Mouse (Mus musculus): ENCODE measurements around the gene Efcab8. TPM values are rescaled to one million over a fixed set of nuclear protein-coding genes. Genes with fewer than 3 reads are reported as not detected.

Gene Efcab8
- total and polyA plus RNA-seq, 3 experiments, result 0.08 to 0.42 (median 0.39) TPM

- no peak for DNase-seq (ENCODE audit: extremely low read depth)
Measured at GRCm38 (mm10) chr2:153750363-153750762, 29.4 kb upstream of the Efcab8 start.

GRCm38 (mm10) chr2:153762121-153762520, 17.6 kb upstream of the Efcab8 start:
- Histone ChIP-seq H3K4me3 (replicated peaks in 1 of 3; ENCODE audit: low read depth in 2 of 3, low read length in 2 of 3, poor library complexity in 1 of 3) (no peak overlapping the region), H3K9ac (ENCODE audit: insufficient read depth, low read depth) (no peak overlapping the region), H3K36me3 (replicated peaks in 1 of 2; ENCODE audit: control insufficient read depth in 1 of 2, insufficient read depth in 1 of 2, low read length in 1 of 2) (peaks cover 60 to 95% of the 10 kb centered on the region in 2 experiments), H3K27me3 (replicated peaks) (no peaks in the 10 kb centered on the region), H3K4me1 (ENCODE audit: control insufficient read depth in 1 of 2, insufficient read depth in 2 of 2) (peaks cover 15 to 48% of the 10 kb centered on the region in 2 experiments), H3K79me2 (replicated peaks; ENCODE audit: control insufficient read depth, extremely low read depth, insufficient read depth, poor library complexity, severe bottlenecking) (no peaks in the 10 kb centered on the region; the same call in 1 of the 2 replicates), H3K9me3 (replicated peaks; ENCODE audit: low read length) (no peaks in the 10 kb centered on the region), H3K4me2 (ENCODE audit: insufficient read depth, low read depth, poor library complexity, severe bottlenecking) (no peak overlapping the region), H3K27ac (ENCODE audit: insufficient read depth, low read depth) (no peak overlapping the region)
- DNase-seq (ENCODE audit: extremely low read depth), result peak; percentile 56
- in situ Hi-C loops (cut with MboI; ENCODE audit: low pct_ligation_motif_present, low pct_unique_long_range_greater_than_20kb, low sequenced_read_pairs), result no loop called here
- dilution Hi-C loops (cut with MboI; ENCODE audit: extremely low pct_ligation_motif_present, extremely low pct_unique_long_range_greater_than_20kb, low sequenced_read_pairs), result no loop called here
- no peak for TF ChIP-seq USF1 (IDR thresholded peaks at IDR 0.05; ENCODE audit: low read depth, low read length)
- no peak; the same call in 1 of the 2 replicates for TF ChIP-seq ELF1 (IDR thresholded peaks at IDR 0.05; ENCODE audit: low read depth, low read length)
- TF ChIP-seq JUND (conservative IDR thresholded peaks at IDR 0.05; ENCODE audit: low read depth, low read length), result peak; percentile 88
- no peak for TF ChIP-seq CTCF (conservative IDR thresholded peaks at IDR 0.05 in 1 of 2, IDR thresholded peaks at IDR 0.05 in 1 of 2; ENCODE audit: low read depth in 2 of 2, low read length in 2 of 2)
- TF ChIP-seq TCF12 (IDR thresholded peaks at IDR 0.05; ENCODE audit: low read depth, low read length), result peak; percentile 56
- peak; percentile 30; the same call in 1 of the 2 replicates for TF ChIP-seq MAFK (IDR thresholded peaks at IDR 0.05; ENCODE audit: insufficient replicate concordance, low read length)
- TF ChIP-seq BHLHE40 (IDR thresholded peaks at IDR 0.05; ENCODE audit: low read depth, low read length), result peak; percentile 98
- TF ChIP-seq KAT2A (IDR thresholded peaks at IDR 0.05; ENCODE audit: insufficient replicate concordance, low read length), result 0 out of 2 replicates have a peak, but pooled peaks have one; percentile 10
- TF ChIP-seq SIN3A (IDR thresholded peaks at IDR 0.05; ENCODE audit: low read length), result no peak
- TF ChIP-seq RAD21 (IDR thresholded peaks at IDR 0.05; ENCODE audit: low read depth, low read length), result no peak
- no peak for TF ChIP-seq MAZ (IDR thresholded peaks at IDR 0.05; ENCODE audit: low read depth, low read length)
- TF ChIP-seq CHD1 (IDR thresholded peaks at IDR 0.05; ENCODE audit: low read depth, low read length), result no peak
- no peak for TF ChIP-seq GABPA (IDR thresholded peaks at IDR 0.05; ENCODE audit: insufficient replicate concordance, low read depth, low read length)
- no peak for TF ChIP-seq ZKSCAN1 (IDR thresholded peaks at IDR 0.05; ENCODE audit: borderline replicate concordance, low read depth, low read length)
- TF ChIP-seq USF2 (conservative IDR thresholded peaks at IDR 0.05; ENCODE audit: low read depth, low read length), result no peak
- TF ChIP-seq POLR2A (IDR thresholded peaks at IDR 0.05; ENCODE audit: low read depth, low read length), result no peak
- TF ChIP-seq JUN (IDR thresholded peaks at IDR 0.05; ENCODE audit: insufficient read depth, low read depth, low read length), result peak; percentile 83
- peak; percentile 77 for TF ChIP-seq MEF2A (IDR thresholded peaks at IDR 0.05; ENCODE audit: borderline replicate concordance, low read depth, low read length)
- TF ChIP-seq ZNF384 (IDR thresholded peaks at IDR 0.05; ENCODE audit: low read depth, low read length), result peak; percentile 81
- TF ChIP-seq CHD2 (IDR thresholded peaks at IDR 0.05; ENCODE audit: low read length), result peak; percentile 34; the same call in 1 of the 2 replicates
- no peak for TF ChIP-seq UBTF (IDR thresholded peaks at IDR 0.05; ENCODE audit: low read depth, low read length)
- no peak for TF ChIP-seq HCFC1 (IDR thresholded peaks at IDR 0.05; ENCODE audit: low read depth, low read length)
- no peak for TF ChIP-seq TBP (conservative IDR thresholded peaks at IDR 0.05; ENCODE audit: low read depth, low read length)
- TF ChIP-seq MXI1 (IDR thresholded peaks at IDR 0.05; ENCODE audit: low read depth, low read length), result no peak
- no peak for TF ChIP-seq PAX5 (IDR thresholded peaks at IDR 0.05; ENCODE audit: low read length)
- no peak for TF ChIP-seq E2F4 (IDR thresholded peaks at IDR 0.05; ENCODE audit: insufficient replicate concordance, low read depth, low read length)
- peak; percentile 78 for TF ChIP-seq RCOR1 (conservative IDR thresholded peaks at IDR 0.05; ENCODE audit: low read depth, low read length)
- TF ChIP-seq MAX (IDR thresholded peaks at IDR 0.05; ENCODE audit: low read length), result 0 out of 2 replicates have a peak, but pooled peaks have one; percentile 32
- peak; percentile 83 for TF ChIP-seq ETS1 (conservative IDR thresholded peaks at IDR 0.05; ENCODE audit: low read depth, low read length)

More at GRCm38 (mm10) chr2:153750363-153750762, 29.4 kb upstream of the Efcab8 start:
- H3K36me3 ChIP-seq (replicated peaks in 1 of 2; ENCODE audit: control insufficient read depth in 1 of 2, insufficient read depth in 1 of 2, low read length in 1 of 2), result peaks cover 25 to 67% of the 10 kb centered on the region in 2 experiments
- no peak overlapping the region for H3K9ac ChIP-seq (ENCODE audit: insufficient read depth, low read depth)
- H3K4me1 ChIP-seq (ENCODE audit: control insufficient read depth in 1 of 2, insufficient read depth in 2 of 2), result peaks cover 10 to 36% of the 10 kb centered on the region in 2 experiments
- no peak overlapping the region for H3K4me3 ChIP-seq (replicated peaks in 1 of 3; ENCODE audit: low read depth in 2 of 3, low read length in 2 of 3, poor library complexity in 1 of 3)
- peaks cover 29% of the 10 kb centered on the region for H3K79me2 ChIP-seq (replicated peaks; ENCODE audit: control insufficient read depth, extremely low read depth, insufficient read depth, poor library complexity, severe bottlenecking)
- H3K9me3 ChIP-seq (replicated peaks; ENCODE audit: low read length), result no peaks in the 10 kb centered on the region
- no peaks in the 10 kb centered on the region for H3K27me3 ChIP-seq (replicated peaks)
- no peak overlapping the region for H3K27ac ChIP-seq (ENCODE audit: insufficient read depth, low read depth)
- TF ChIP-seq BHLHE40 (IDR thresholded peaks at IDR 0.05; ENCODE audit: low read depth, low read length), result no peak
- no peak for TF ChIP-seq USF1 (IDR thresholded peaks at IDR 0.05; ENCODE audit: low read depth, low read length)
- no peak for TF ChIP-seq ETS1 (conservative IDR thresholded peaks at IDR 0.05; ENCODE audit: low read depth, low read length)
- no peak for TF ChIP-seq CTCF (conservative IDR thresholded peaks at IDR 0.05 in 1 of 2, IDR thresholded peaks at IDR 0.05 in 1 of 2; ENCODE audit: low read depth in 2 of 2, low read length in 2 of 2)
- TF ChIP-seq MYC (IDR thresholded peaks at IDR 0.05; ENCODE audit: low read depth, low read length), result no peak
- TF ChIP-seq RCOR1 (conservative IDR thresholded peaks at IDR 0.05; ENCODE audit: low read depth, low read length), result no peak
- no peak for TF ChIP-seq CHD2 (IDR thresholded peaks at IDR 0.05; ENCODE audit: low read length)
- TF ChIP-seq UBTF (IDR thresholded peaks at IDR 0.05; ENCODE audit: low read depth, low read length), result no peak
- no peak for TF ChIP-seq MAX (IDR thresholded peaks at IDR 0.05; ENCODE audit: low read length)
- TF ChIP-seq ZNF384 (IDR thresholded peaks at IDR 0.05; ENCODE audit: low read depth, low read length), result no peak
- TF ChIP-seq MXI1 (IDR thresholded peaks at IDR 0.05; ENCODE audit: low read depth, low read length), result no peak
- TF ChIP-seq ZMIZ1 (IDR thresholded peaks at IDR 0.05; ENCODE audit: low read depth, low read length), result no peak
- dilution Hi-C loops (cut with MboI; ENCODE audit: extremely low pct_ligation_motif_present, extremely low pct_unique_long_range_greater_than_20kb, low sequenced_read_pairs), result no loop called here
- no peak overlapping the region for H3K4me2 ChIP-seq (ENCODE audit: insufficient read depth, low read depth, poor library complexity, severe bottlenecking)
- in situ Hi-C loops (cut with MboI; ENCODE audit: low pct_ligation_motif_present, low pct_unique_long_range_greater_than_20kb, low sequenced_read_pairs), result no loop called here

All from CH12.LX (cell line).